In genomic region chr2:30647882-30648494, GRCm38 (mm10) we compare ENCODE assay signal across 8 mouse cellular contexts. TPM values are rescaled to one million over a fixed set of nuclear protein-coding genes. Genes with fewer than 3 reads are reported as not detected.
DNase-seq lines count a peak whose midpoint lies in the region; ATAC-seq and TF ChIP-seq lines count a peak whose summit lies in the region.

No protein-coding gene starts in this region.

- no peak for DNase-seq in intestine, embryonic 14.5 days (ENCODE audit: low spot score)
- DNase-seq in hindbrain, embryonic 10.5 days (ENCODE audit: low spot score): no peak
- peak; percentile 56 for DNase-seq in midbrain, postnatal 0 days (ENCODE audit: low spot score)
- DNase-seq in spleen, postnatal 14 days (ENCODE audit: low spot score in 2 of 2): no peak
- DNase-seq in adrenal gland, postnatal 36 days: no peak

- H3K4me1 ChIP-seq in intestine, embryonic 14.5 days (replicated peaks; ENCODE audit: control insufficient read depth, insufficient read depth, low read length): peaks cover 46% of the 10 kb centered on the region
- H3K4me1 ChIP-seq in intestine, postnatal 0 days (replicated peaks; ENCODE audit: control insufficient read depth, insufficient read depth, low read length): no peaks in the 10 kb centered on the region
- peaks cover 95% of the 10 kb centered on the region for H3K4me1 ChIP-seq in hindbrain, embryonic 10.5 days (replicated peaks)
- H3K4me1 ChIP-seq in midbrain, postnatal 0 days (ENCODE audit: insufficient read depth, low read length): peaks cover 32% of the 10 kb centered on the region

- H3K4me3 ChIP-seq in intestine, embryonic 14.5 days (ENCODE audit: low read depth, low read length): no peak overlapping the region
- H3K4me3 ChIP-seq in intestine, postnatal 0 days (ENCODE audit: low read depth, low read length): no peak overlapping the region
- peak overlapping the region; percentile 24 for H3K4me3 ChIP-seq in hindbrain, embryonic 10.5 days
- H3K4me3 ChIP-seq in midbrain, postnatal 0 days (ENCODE audit: low read depth, low read length): no peak overlapping the region

- H3K27ac ChIP-seq in intestine, embryonic 14.5 days (ENCODE audit: low read depth): peak overlapping the region; percentile 89
- no peak overlapping the region for H3K27ac ChIP-seq in intestine, postnatal 0 days (ENCODE audit: low read depth, low read length)
- H3K27ac ChIP-seq in hindbrain, embryonic 10.5 days: peak overlapping the region; percentile 96
- H3K27ac ChIP-seq in midbrain, postnatal 0 days (ENCODE audit: low read depth, low read length): peak overlapping the region; percentile 97

- no peak for ATAC-seq in intestine, embryonic 14.5 days (replicated peaks; ENCODE audit: low FRiP score, low TSS enrichment, low read depth)
- ATAC-seq in intestine, postnatal 0 days: no peak
- peak; percentile 32 for ATAC-seq in activated CD4-positive, CD25-positive, alpha-beta regulatory T cell, adult 4 months
- ATAC-seq in midbrain, postnatal 0 days (ENCODE audit: low FRiP score): 0 out of 2 replicates have a peak, but pooled peaks have one; percentile 36
- no peak for ATAC-seq in erythroblast, adult 5-6 weeks (replicated peaks; ENCODE audit: low FRiP score, poor library complexity, severe bottlenecking)

- H3K9ac ChIP-seq in intestine, embryonic 14.5 days (ENCODE audit: low read length): 0 out of 2 replicates have a peak overlapping the region, but pooled peaks have one; percentile 22
- no peak overlapping the region for H3K9ac ChIP-seq in intestine, postnatal 0 days (ENCODE audit: low read depth, low read length)
- peak overlapping the region; percentile 13 for H3K9ac ChIP-seq in midbrain, postnatal 0 days (replicated peaks; ENCODE audit: low read length, poor library complexity, severe bottlenecking)

- no peak for TF ChIP-seq CTCF in intestine, postnatal 0 days (IDR thresholded peaks at IDR 0.05; ENCODE audit: low read depth)
- no peak for TF ChIP-seq CTCF in midbrain, postnatal 0 days (IDR thresholded peaks at IDR 0.05)

- no peaks in the 10 kb centered on the region for H3K27me3 ChIP-seq in intestine, embryonic 14.5 days (replicated peaks; ENCODE audit: control insufficient read depth, insufficient read depth, low read length)
- H3K27me3 ChIP-seq in intestine, postnatal 0 days (replicated peaks; ENCODE audit: control insufficient read depth, insufficient read depth, low read length): no peaks in the 10 kb centered on the region
- no peaks in the 10 kb centered on the region for H3K27me3 ChIP-seq in hindbrain, embryonic 10.5 days (ENCODE audit: insufficient read depth, poor library complexity, severe bottlenecking)
- H3K27me3 ChIP-seq in midbrain, postnatal 0 days (ENCODE audit: insufficient read depth, low read length): no peaks in the 10 kb centered on the region

- no peaks in the 10 kb centered on the region for H3K9me3 ChIP-seq in intestine, embryonic 14.5 days (ENCODE audit: control insufficient read depth, low read length)
- H3K9me3 ChIP-seq in intestine, postnatal 0 days (ENCODE audit: control insufficient read depth): no peaks in the 10 kb centered on the region
- H3K9me3 ChIP-seq in hindbrain, embryonic 10.5 days: no peaks in the 10 kb centered on the region
- H3K9me3 ChIP-seq in midbrain, postnatal 0 days (ENCODE audit: low read length): no peaks in the 10 kb centered on the region

- H3K4me2 ChIP-seq in intestine, embryonic 14.5 days (ENCODE audit: low read length): no peak overlapping the region
- no peak overlapping the region for H3K4me2 ChIP-seq in intestine, postnatal 0 days (replicated peaks; ENCODE audit: low read depth)
- H3K4me2 ChIP-seq in midbrain, postnatal 0 days (ENCODE audit: low read depth, low read length, poor library complexity, severe bottlenecking): peak overlapping the region; percentile 10

- WGBS in intestine, embryonic 14.5 days: 25% methylated on average over 13 of the region's 13 CpGs
- 29% methylated on average over 13 of the region's 13 CpGs for WGBS in intestine, postnatal 0 days
- 18% methylated on average over 13 of the region's 13 CpGs for WGBS in hindbrain, embryonic 10.5 days
- WGBS in midbrain, postnatal 0 days: 11% methylated on average over 13 of the region's 13 CpGs

- H3K36me3 ChIP-seq in intestine, embryonic 14.5 days (ENCODE audit: control insufficient read depth, insufficient read depth, low read length): no peaks in the 10 kb centered on the region
- no peaks in the 10 kb centered on the region for H3K36me3 ChIP-seq in intestine, postnatal 0 days (ENCODE audit: control insufficient read depth, insufficient read depth)
- no peaks in the 10 kb centered on the region for H3K36me3 ChIP-seq in hindbrain, embryonic 10.5 days
- no peaks in the 10 kb centered on the region for H3K36me3 ChIP-seq in midbrain, postnatal 0 days (ENCODE audit: insufficient read depth, low read length)

RNA-seq across cellular contexts. Expression of gene Cstad, which starts 53.1 kb away (rescaled TPM):
- polyA plus RNA-seq in intestine, embryonic 14.5 days (2014; fragmentation: Nextera tagmentation; extraction: Ambion mirVana): 0.99 and 1.1 TPM in 2 replicates
- polyA plus RNA-seq in intestine, postnatal 0 days (2015; fragmentation: Nextera tagmentation; extraction: Ambion mirVana): 0.53 and 0.63 TPM in 2 replicates
- 1 to 10 TPM; 1.2 to 2.0 TPM for polyA plus RNA-seq in activated CD4-positive, CD25-positive, alpha-beta regulatory T cell, adult 4 months (2017; shearing (Covaris generic))
- polyA plus RNA-seq in hindbrain, embryonic 10.5 days (2016; fragmentation: Nextera tagmentation; extraction: Ambion mirVana): 0.33 and 0.47 TPM in 2 replicates
- 0.55 and 2.2 TPM in 2 replicates for total RNA-seq in midbrain, postnatal 0 days (2014; rRNA removed)
- 0.64 and 0.70 TPM in 2 replicates for polyA plus RNA-seq in midbrain, postnatal 0 days (2015; fragmentation: Nextera tagmentation; extraction: Ambion mirVana)
- total RNA-seq in erythroblast, adult 5-6 weeks (2015; ENCODE audit: low replicate concordance): not detected in 2 replicates
- total RNA-seq in erythroblast, adult 5-6 weeks (2017; ENCODE audit: low replicate concordance): not detected in 2 replicates
- total RNA-seq in adrenal gland, postnatal 36 days (2021): 1 to 10 TPM in 1 of 2 experiments, under 1 TPM in 1; 0.40 to 2.1 TPM

Comparison
In these comparisons a context has a peak if more than half of its experiments do, and no peak if none do; other contexts are left out.
1. ATAC-seq: peak in activated CD4-positive, CD25-positive, alpha-beta regulatory T cell, adult 4 months (single experiment) and midbrain, postnatal 0 days (single experiment); none in intestine, embryonic 14.5 days (single experiment), intestine, postnatal 0 days (single experiment) and erythroblast, adult 5-6 weeks (single experiment).